Mouse (Mus musculus) heart, embryonic 14.5 days (tissue): ENCODE data around the gene Vat1l. TPM values are rescaled to one million over a fixed set of nuclear protein-coding genes. Genes with fewer than 3 reads are reported as not detected.
A peak's percentile ranks its signal among the peaks of the same experiment; 100 is the strongest.

Source experiments
- ATAC-seq: fragments of 200-750 bp; cut with Nextera tagmentation; 2 replicates; pipeline ENCODE4 v1.8.0; 2017; ENCODE audit warnings: low read depth, moderate TSS enrichment; ENCODE audit not compliant: insufficient number of reproducible peaks, insufficient read depth, low FRiP score
- H3K27ac ChIP-seq, 2 experiments: fragments of 200-500 bp in 1 of 2; fragments of 300-500 bp in 1 of 2; sonication (generic) in 1 of 2; replicated peaks in 1 of 2; 2 replicates each; pipeline ENCODE4 v1.5.1; 2012 to 2014; ENCODE audit warnings: low read depth in 2 of 2, low read length in 2 of 2, control low read depth in 1 of 2, mild to moderate bottlenecking in 1 of 2, mixed read lengths in 1 of 2; ENCODE audit not compliant: control insufficient read depth in 1 of 2, insufficient read depth in 1 of 2
- H3K27me3 ChIP-seq: fragments of 300-500 bp; sonication (generic); 2 replicates; pipeline ENCODE4 v1.6.1; 2014; ENCODE audit warnings: mild to moderate bottlenecking, low read length, control low read depth; ENCODE audit not compliant: control insufficient read depth, insufficient read depth
- H3K36me3 ChIP-seq: fragments of 300-500 bp; sonication (generic); 2 replicates; pipeline ENCODE4 v1.6.1; 2014; ENCODE audit warnings: mild to moderate bottlenecking, control low read depth, low read length, mixed read lengths; ENCODE audit not compliant: control insufficient read depth, insufficient read depth
- H3K4me1 ChIP-seq, 2 experiments: fragments of 200-500 bp in 1 of 2; fragments of 300-500 bp in 1 of 2; sonication (generic) in 1 of 2; 2 replicates each; pipeline ENCODE4 v1.6.1; 2012 to 2014; ENCODE audit warnings: low read length in 2 of 2, control low read depth in 1 of 2, mixed read lengths in 1 of 2; ENCODE audit not compliant: control insufficient read depth in 2 of 2, insufficient read depth in 2 of 2
- H3K4me2 ChIP-seq: fragments of 300-500 bp; sonication (generic); 2 replicates; pipeline ENCODE4 v1.6.1; 2014; ENCODE audit warnings: mild to moderate bottlenecking, low read length
- H3K4me3 ChIP-seq, 2 experiments: fragments of 200-500 bp in 1 of 2; fragments of 300-500 bp in 1 of 2; sonication (generic) in 1 of 2; 2 replicates each; pipeline ENCODE4 v1.5.1; 2012 to 2014; ENCODE audit warnings: low read length in 2 of 2, mild to moderate bottlenecking in 2 of 2, control low read depth in 1 of 2, low read depth in 1 of 2, moderate library complexity in 1 of 2; ENCODE audit not compliant: control insufficient read depth in 1 of 2, insufficient read depth in 1 of 2
- H3K9ac ChIP-seq: fragments of 300-500 bp; sonication (generic); 2 replicates; pipeline ENCODE4 v1.6.1; 2014; ENCODE audit warnings: mild to moderate bottlenecking, low read length
- H3K9me3 ChIP-seq: fragments of 300-500 bp; sonication (generic); 2 replicates; pipeline ENCODE4 v1.6.1; 2016; ENCODE audit warnings: low read length, control low read depth; ENCODE audit not compliant: control insufficient read depth
- WGBS: fragments of 180-500 bp; shearing (Covaris S2); extraction: QIAGEN DNeasy Blood & Tissue Kit; methylation state at CpG from one replicate; pipeline ENCODE4 v1.1.7; 2014; 5-methylcytosine and 5-hydroxymethylcytosine counted together
- polyA plus RNA-seq: library from polyadenylated mRNA; unstranded; fragments of >200 nt; fragmentation: Nextera tagmentation; extraction: Ambion mirVana; gene quantifications from 2 replicates; pipeline ENCODE4 v1.2.1, GENCODE M21; 2014

Gene Vat1l
- polyA plus RNA-seq, 1 experiment from 2014 or later: 0.20 TPM

DNA sequence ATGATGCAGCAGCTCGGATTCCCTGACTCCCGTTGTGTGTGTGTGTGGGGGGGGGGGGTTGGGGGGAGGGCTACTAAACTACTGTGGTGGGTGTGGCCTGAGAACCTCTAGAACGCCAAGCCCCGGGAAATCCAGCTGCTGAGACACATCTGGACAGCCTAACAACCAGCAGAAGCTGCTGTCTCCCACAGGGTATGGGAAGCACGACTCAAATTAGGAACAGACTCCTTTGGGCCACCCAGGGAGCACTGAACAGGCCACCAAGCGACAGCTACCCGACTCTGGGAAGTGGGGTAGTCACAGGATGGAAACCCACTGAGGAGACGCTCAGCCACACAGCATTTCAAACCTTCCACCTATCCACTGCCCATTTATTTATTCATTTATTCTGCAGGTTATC lies 158.2 kb downstream of the Vat1l start:
- 51% methylated on average over 8 of the region's 8 CpGs for WGBS
- no peaks in the 10 kb centered on the region for H3K9me3 ChIP-seq
- ATAC-seq: no peak
- H3K4me2 ChIP-seq: no peak overlapping the region
- no peaks in the 10 kb centered on the region for H3K4me1 ChIP-seq
- no peaks in the 10 kb centered on the region for H3K36me3 ChIP-seq
- no peaks in the 10 kb centered on the region for H3K27me3 ChIP-seq
- H3K4me3 ChIP-seq: no peak overlapping the region
- no peak overlapping the region for H3K9ac ChIP-seq
- no peak overlapping the region for H3K27ac ChIP-seq

GRCm38 (mm10) chr8:114369038-114369976 lies 163.9 kb downstream of the Vat1l start:
- no peaks in the 10 kb centered on the region for H3K4me1 ChIP-seq
- H3K4me3 ChIP-seq: no peak overlapping the region
- H3K27me3 ChIP-seq: no peaks in the 10 kb centered on the region
- ATAC-seq: no peak
- peak overlapping the region; percentile 43 for H3K4me2 ChIP-seq
- H3K27ac ChIP-seq: no peak overlapping the region
- WGBS: 36% methylated on average over 27 of the region's 27 CpGs
- H3K36me3 ChIP-seq: no peaks in the 10 kb centered on the region
- no peak overlapping the region; the same call in 1 of the 2 replicates for H3K9ac ChIP-seq
- H3K9me3 ChIP-seq: no peaks in the 10 kb centered on the region

DNA sequence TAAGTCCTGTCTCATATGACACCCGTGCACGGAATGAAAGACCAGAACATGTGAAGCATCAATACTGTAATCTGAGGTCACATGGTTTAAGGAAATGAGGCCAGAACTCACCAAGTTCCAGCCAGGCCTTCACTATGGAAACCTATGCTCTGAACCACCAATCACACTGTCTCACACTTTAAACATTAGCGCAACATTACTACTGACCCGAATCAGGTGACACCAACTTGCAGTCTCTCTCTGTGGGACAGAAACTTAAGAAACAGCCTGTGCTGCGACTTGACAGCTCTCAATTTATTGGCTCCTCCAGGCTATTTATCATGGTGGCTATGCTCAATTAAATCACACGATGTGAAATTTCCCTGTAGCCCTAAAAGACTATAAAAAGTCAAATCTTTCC lies 169.0 kb downstream of the Vat1l start:
- H3K27ac ChIP-seq: no peak overlapping the region
- no peak for ATAC-seq
- no peak overlapping the region for H3K9ac ChIP-seq
- H3K27me3 ChIP-seq: no peaks in the 10 kb centered on the region
- H3K4me1 ChIP-seq: no peaks in the 10 kb centered on the region
- H3K4me2 ChIP-seq: no peak overlapping the region
- H3K9me3 ChIP-seq: no peaks in the 10 kb centered on the region
- 76% methylated on average over 6 of the region's 6 CpGs for WGBS
- no peak overlapping the region for H3K4me3 ChIP-seq
- H3K36me3 ChIP-seq: no peaks in the 10 kb centered on the region

DNA sequence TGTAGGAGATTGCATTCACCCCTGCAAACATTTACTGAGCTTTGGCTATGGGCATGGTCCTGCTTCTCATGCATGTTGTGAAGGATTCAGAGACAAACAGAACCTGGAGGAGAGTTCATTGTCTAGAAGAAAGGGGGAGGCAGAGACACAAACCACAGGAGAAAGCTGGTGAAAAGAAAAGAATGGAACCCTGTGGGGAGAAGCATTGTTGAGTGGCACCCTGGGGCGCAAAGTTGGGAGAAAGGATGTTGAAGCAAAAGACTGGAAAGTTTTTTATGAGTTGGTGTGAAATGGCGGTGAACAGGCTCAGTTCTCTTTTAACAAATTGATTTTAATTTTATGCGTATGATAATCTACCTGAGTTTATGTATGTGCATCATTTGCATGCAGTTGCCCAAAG lies 178.8 kb downstream of the Vat1l start:
- Histone ChIP-seq H3K27ac (no peak overlapping the region), H3K9ac (no peak overlapping the region), H3K9me3 (no peaks in the 10 kb centered on the region), H3K27me3 (no peaks in the 10 kb centered on the region), H3K4me3 (no peak overlapping the region), H3K36me3 (no peaks in the 10 kb centered on the region), H3K4me2 (no peak overlapping the region), H3K4me1 (peaks cover 0 to 2% of the 10 kb centered on the region in 2 experiments; a peak in 1 of 4 replicates)
- ATAC-seq: no peak
- 84% methylated on average over 3 of the region's 3 CpGs for whole genome bisulfite sequencing

DNA sequence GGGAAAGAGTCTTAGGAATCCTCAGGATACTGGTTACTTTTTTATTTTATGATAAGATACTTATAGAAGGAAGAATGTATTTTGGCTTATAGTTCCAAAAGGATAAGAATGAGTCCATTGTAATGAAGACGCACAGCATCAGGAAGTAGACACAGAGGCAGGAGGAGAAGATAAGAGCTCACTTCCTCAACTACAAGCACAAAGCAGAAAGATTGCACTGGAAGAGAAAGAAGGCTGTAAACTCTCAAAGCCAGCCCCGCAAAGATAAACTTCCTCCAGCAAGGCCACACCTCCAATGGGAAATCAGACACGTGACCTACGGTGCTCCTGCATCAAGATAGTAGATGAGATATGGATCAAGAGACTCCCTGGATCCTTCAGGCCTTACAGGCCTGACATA lies 182.1 kb downstream of the Vat1l start:
- Histone ChIP-seq H3K36me3 (no peaks in the 10 kb centered on the region), H3K9ac (no peak overlapping the region), H3K27ac (no peak overlapping the region), H3K27me3 (no peaks in the 10 kb centered on the region), H3K4me3 (no peak overlapping the region), H3K4me2 (no peak overlapping the region), H3K9me3 (no peaks in the 10 kb centered on the region), H3K4me1 (peaks cover 0 to 2% of the 10 kb centered on the region in 2 experiments; a peak in 1 of 4 replicates)
- ATAC-seq: no peak
- 54% methylated on average over 4 of the region's 4 CpGs for WGBS

DNA sequence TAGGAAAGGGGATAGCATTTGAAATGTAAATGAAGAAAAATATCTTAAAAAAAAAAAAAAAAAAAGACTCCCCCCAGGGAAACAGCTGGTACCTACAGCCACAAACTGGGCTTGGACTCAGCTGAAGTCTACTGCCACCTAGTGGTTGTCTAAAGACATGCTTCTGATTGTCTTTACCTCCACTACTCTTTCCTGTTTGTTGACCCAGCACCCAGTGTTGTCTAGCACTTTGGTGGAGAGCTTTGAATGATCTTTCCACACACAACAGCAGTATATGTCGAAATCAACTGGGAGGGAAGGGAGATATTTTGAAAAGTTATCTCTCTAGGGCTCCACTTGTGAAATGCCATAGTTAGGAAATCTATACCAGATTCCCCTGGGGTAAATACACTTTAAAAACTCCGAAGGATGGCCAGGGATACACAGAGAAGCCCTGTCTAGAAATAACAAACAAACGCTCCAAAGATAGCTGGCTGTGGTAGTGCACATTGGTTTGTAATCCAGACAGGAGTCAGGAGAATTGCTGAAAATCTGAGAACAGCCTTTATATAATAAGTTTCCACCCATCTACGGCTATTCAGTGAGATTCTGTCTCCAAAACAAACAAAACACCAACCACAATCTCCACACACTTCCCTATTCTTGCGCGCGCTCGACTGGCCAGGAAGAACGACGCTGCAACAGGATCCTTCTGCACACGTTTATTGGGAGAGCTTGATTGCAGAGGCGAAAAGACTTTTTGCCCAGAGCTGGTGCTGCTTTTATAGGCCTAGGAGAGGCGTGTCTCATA lies 185.2 kb downstream of the Vat1l start:
- no peak overlapping the region for H3K4me3 ChIP-seq
- H3K4me1 ChIP-seq: peaks cover 0 to 2% of the 10 kb centered on the region in 2 experiments; a peak in 1 of 4 replicates
- no peaks in the 10 kb centered on the region for H3K36me3 ChIP-seq
- ATAC-seq: no peak
- no peaks in the 10 kb centered on the region for H3K27me3 ChIP-seq
- no peak overlapping the region for H3K9ac ChIP-seq
- H3K9me3 ChIP-seq: no peaks in the 10 kb centered on the region
- WGBS: 84% methylated on average over 11 of the region's 13 CpGs
- H3K27ac ChIP-seq: no peak overlapping the region
- no peak overlapping the region for H3K4me2 ChIP-seq

GRCm38 (mm10) chr8:114398326-114398725 lies 192.9 kb downstream of the Vat1l start:
- Histone ChIP-seq H3K27me3 (no peaks in the 10 kb centered on the region), H3K9ac (no peak overlapping the region), H3K9me3 (no peaks in the 10 kb centered on the region), H3K36me3 (no peaks in the 10 kb centered on the region), H3K4me1 (0 out of 4 replicates have a peak, but pooled peaks cover 0 to 4% of the 10 kb centered on the region in 2 experiments), H3K27ac (no peak overlapping the region), H3K4me2 (no peak overlapping the region), H3K4me3 (no peak overlapping the region)
- 59% methylated on average over 5 of the region's 5 CpGs for WGBS
- ATAC-seq: no peak
